Mouse (Mus musculus): ENCODE measurements around the gene Slc6a11. TPM values are rescaled to one million over a fixed set of nuclear protein-coding genes. Genes with fewer than 3 reads are reported as not detected.

Slc6a11 gene
- polyA plus RNA-seq, 1 experiment: not detected

DNA sequence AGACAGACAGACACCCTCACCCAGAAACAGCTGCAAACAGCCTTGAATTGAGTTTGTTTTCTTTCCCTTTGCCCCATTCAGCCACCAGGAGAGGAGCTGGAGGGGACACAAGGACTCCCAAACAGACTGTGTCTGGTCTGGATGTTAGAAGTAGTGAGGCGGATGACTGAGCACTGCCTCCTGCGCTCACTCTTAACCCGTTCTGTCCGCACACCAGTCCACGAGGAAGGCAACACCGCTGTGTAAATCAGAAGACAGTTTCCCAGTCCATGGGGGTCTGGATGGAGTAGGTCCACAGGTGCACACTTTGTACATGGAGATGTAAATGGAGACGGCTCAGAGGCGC, 43.0 kb downstream of the Slc6a11 start:
- TF ChIP-seq POLR2A (IDR thresholded peaks at IDR 0.05; ENCODE audit: low read depth, low read length) (no peak), CTCF (IDR thresholded peaks at IDR 0.05; ENCODE audit: borderline replicate concordance, insufficient read depth, low read length) (no peak)
- Histone ChIP-seq H3K27ac (ENCODE audit: insufficient read depth, low read length) (no peak overlapping the region), H3K4me3 (ENCODE audit: insufficient read depth, low read length) (no peak overlapping the region), H3K4me1 (ENCODE audit: control insufficient read depth, insufficient read depth, low read length) (no peaks in the 10 kb centered on the region)

DNA sequence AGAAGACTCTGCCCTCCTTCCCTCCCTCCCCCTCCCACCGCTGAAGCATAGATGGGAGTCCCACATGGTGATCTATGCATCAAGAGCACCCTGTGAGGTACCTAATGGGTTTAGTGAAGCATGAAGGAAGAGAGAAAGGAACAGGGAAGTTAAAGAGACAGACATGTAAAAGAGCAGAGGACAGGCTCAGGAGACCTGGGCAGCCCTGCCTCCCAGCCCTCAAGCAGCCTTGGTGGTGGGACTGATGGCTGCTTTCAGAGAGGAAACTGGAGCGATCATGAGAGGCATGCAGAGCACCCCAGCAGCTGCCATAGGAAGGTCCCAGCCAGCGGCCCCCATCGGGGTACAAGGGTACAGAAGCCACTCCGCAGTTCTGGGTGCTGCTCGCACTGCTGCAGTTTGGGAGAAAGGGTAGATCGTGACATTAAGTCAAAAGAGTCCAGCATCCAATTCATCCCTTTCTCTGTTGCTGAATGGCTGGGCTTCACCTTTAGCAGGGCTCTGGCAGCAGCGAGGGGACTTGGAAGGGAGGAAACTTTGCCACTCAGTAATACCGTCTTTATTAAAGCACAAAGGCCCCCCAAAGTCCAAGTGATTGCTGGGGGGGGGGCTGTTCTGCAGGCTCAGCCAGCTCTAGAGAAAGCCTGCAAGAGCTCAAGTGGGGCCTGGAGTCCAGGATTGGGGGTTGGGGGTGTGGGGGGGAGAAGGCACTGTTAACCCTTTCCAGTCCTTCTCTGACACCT, 43.5 kb downstream of the Slc6a11 start:
- Histone ChIP-seq H3K27ac (ENCODE audit: insufficient read depth, low read length) (no peak overlapping the region), H3K4me1 (ENCODE audit: control insufficient read depth, insufficient read depth, low read length) (no peaks in the 10 kb centered on the region), H3K4me3 (ENCODE audit: insufficient read depth, low read length) (no peak overlapping the region)
- TF ChIP-seq CTCF (IDR thresholded peaks at IDR 0.05; ENCODE audit: borderline replicate concordance, insufficient read depth, low read length) (no peak), POLR2A (IDR thresholded peaks at IDR 0.05; ENCODE audit: low read depth, low read length) (no peak)

DNA sequence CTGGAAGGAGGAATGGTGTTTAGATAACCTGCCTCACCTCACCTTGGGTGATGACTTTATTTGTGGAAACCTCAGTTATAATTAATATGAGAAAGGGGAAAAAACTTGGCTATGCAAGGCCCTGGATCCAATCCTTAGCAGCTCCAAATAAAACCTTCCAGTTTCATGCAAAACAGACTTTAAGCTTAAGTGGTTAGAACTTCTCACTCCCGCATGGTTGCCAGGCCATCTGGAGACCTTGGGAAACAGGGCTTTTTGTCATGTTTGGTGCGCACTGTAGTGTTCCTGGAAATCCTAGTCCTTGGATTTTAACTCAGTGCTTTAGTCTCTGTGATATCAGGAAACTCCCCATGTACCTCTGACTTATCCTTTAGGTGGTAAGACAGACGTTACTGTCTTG, 47.1 kb downstream of the Slc6a11 start:
- no peak for TF ChIP-seq POLR2A (IDR thresholded peaks at IDR 0.05; ENCODE audit: low read depth, low read length)
- no peak for TF ChIP-seq CTCF (IDR thresholded peaks at IDR 0.05; ENCODE audit: borderline replicate concordance, insufficient read depth, low read length)

DNA sequence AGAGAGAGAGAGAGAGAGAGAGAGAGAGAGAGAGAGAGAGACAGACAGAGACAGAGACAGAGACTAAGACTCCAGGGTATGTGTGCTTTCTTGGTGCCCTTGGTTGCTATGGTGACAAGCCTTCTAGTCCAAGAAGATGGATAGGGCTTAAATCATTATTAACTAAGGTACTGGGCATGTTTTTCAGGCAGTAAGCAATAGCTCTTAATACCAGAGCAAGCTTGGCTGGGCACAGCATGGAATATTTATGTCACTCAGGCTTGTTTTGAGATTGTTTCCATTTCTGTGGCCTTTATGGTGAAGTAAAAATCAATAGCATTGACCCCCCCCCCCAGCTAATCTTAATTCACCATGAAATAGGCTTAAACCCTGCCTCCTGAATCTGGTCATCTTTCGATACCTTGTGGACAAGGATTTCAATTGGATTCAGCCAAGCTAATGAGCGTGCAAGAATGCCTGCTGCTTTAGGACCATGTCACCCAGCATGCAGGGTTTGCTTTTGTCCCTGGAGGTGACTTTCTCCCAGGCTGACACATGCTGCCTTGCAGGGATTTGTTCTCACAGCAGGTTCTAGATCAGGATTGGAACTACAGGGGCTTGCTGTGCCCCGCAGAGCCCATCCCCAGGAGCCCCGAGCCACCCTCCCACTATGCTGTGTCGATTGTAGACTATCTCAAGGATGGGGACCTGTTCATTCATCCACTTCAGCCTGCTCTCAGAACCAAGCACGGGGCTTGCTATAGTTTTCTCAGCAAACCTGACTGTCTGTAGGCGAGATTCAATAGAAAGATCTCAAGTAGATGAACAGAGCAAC, 51.5 kb downstream of the Slc6a11 start:
- Histone ChIP-seq H3K4me3 (ENCODE audit: insufficient read depth, low read length) (no peak overlapping the region), H3K27ac (ENCODE audit: insufficient read depth, low read length) (no peak overlapping the region), H3K4me1 (ENCODE audit: control insufficient read depth, insufficient read depth, low read length) (no peaks in the 10 kb centered on the region)
- TF ChIP-seq CTCF (IDR thresholded peaks at IDR 0.05; ENCODE audit: borderline replicate concordance, insufficient read depth, low read length) (no peak), POLR2A (IDR thresholded peaks at IDR 0.05; ENCODE audit: low read depth, low read length) (no peak)

More for the DNA sequence above, 47.1 kb downstream of the Slc6a11 start:
- Histone ChIP-seq H3K27ac (ENCODE audit: insufficient read depth, low read length) (no peak overlapping the region), H3K4me3 (ENCODE audit: insufficient read depth, low read length) (no peak overlapping the region), H3K4me1 (ENCODE audit: control insufficient read depth, insufficient read depth, low read length) (no peaks in the 10 kb centered on the region)

DNA sequence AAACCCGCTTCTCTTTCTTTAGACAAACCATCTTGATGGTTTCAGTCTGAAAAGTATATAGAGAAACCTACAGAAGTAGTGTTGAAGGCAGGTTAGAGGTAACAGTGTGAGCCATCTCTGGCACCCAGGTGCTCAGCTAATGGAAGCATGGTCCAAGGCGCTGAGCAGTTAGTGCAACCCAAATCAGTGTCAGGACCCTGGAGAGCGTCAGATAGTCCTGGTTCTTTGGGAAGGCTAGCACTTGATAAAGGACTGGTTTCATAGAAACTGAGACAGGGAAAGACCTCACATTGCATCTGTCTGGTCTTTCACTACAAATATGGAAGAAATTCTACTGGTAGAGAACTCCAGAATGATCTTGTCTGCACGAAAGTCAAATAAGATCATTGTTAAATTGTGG, 56.1 kb downstream of the Slc6a11 start:
- TF ChIP-seq CTCF (IDR thresholded peaks at IDR 0.05; ENCODE audit: borderline replicate concordance, insufficient read depth, low read length) (no peak), POLR2A (IDR thresholded peaks at IDR 0.05; ENCODE audit: low read depth, low read length) (no peak)
- Histone ChIP-seq H3K27ac (ENCODE audit: insufficient read depth, low read length) (no peak overlapping the region), H3K4me1 (ENCODE audit: control insufficient read depth, insufficient read depth, low read length) (no peaks in the 10 kb centered on the region), H3K4me3 (ENCODE audit: insufficient read depth, low read length) (no peak overlapping the region)

DNA sequence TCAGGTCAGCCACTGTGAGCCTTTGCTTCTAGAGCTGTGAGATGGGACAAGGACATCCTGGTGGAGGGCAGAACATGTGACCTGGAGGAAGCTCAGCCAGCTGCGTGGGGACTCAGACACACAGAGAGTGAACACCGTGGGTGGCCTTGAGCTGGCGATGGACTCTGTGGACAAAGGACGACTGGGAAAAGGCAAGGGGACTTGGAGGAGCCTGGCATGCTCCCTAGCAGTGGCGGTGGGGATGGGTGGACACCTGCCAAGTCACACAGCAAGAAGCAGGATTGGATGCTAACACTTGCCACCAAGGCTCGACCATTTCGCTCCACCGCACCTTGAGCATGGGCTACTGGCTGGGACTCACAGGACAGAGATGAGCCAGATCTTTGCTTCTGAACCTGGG, 57.8 kb downstream of the Slc6a11 start:
- Histone ChIP-seq H3K4me1 (ENCODE audit: control insufficient read depth, insufficient read depth, low read length) (no peaks in the 10 kb centered on the region), H3K4me3 (ENCODE audit: insufficient read depth, low read length) (no peak overlapping the region), H3K27ac (ENCODE audit: insufficient read depth, low read length) (no peak overlapping the region)
- TF ChIP-seq POLR2A (IDR thresholded peaks at IDR 0.05; ENCODE audit: low read depth, low read length) (no peak), CTCF (IDR thresholded peaks at IDR 0.05; ENCODE audit: borderline replicate concordance, insufficient read depth, low read length) (no peak)

DNA sequence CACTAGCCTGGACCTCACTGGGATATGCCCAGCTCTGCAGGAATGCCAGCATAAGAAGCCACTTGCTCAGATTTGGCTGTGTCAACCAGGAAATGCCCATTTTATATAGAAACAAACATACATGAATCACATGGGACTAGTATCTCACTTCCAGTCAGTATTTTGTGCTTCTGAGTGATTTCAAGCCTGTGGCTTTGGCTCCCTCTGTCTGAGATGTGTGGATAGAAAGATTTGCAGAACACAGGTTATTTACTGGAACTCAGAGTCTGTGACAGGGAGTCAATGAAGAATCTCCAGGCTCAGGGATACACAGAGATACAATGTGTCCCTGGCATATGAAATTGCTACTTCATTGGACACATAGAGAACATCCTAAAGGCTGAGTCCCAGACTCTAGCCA, 65.0 kb downstream of the Slc6a11 start:
- Histone ChIP-seq H3K27ac (ENCODE audit: insufficient read depth, low read length) (no peak overlapping the region), H3K4me1 (ENCODE audit: control insufficient read depth, insufficient read depth, low read length) (no peaks in the 10 kb centered on the region), H3K4me3 (ENCODE audit: insufficient read depth, low read length) (no peak overlapping the region)
- TF ChIP-seq CTCF (IDR thresholded peaks at IDR 0.05; ENCODE audit: borderline replicate concordance, insufficient read depth, low read length) (no peak), POLR2A (IDR thresholded peaks at IDR 0.05; ENCODE audit: low read depth, low read length) (no peak)

DNA sequence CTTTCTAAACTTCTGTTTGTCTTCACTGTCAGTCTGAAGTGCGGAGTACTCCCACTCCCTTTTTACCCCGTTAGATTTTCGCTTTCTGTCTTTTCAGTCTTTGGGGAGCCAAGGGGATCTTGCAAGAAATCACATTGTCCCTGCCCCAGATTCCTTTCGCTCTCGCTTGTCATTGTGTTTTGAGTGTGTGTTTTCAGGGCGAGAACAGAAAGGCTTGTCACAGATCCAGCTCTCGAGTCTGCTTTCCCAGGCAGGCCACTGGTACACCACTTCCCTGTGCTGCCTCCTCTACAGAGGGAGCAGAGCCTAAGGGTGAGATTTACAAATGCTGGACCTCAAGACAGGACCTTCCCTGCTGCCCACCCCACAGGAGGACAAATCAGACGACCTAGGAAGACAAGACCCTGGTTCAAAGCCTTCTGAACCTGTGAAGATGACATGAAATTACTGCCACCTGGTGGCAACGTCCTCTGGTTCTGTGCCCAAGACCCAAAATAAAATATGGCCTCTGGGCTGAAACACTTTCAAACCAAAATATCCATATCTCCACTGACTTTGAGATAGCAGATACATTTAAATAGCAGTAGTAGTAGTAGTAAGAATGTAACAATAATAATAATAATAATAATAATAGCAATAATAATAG, 68.3 kb downstream of the Slc6a11 start:
- no peak overlapping the region for H3K27ac ChIP-seq (ENCODE audit: insufficient read depth, low read length)
- TF ChIP-seq POLR2A (IDR thresholded peaks at IDR 0.05; ENCODE audit: low read depth, low read length) (no peak), CTCF (IDR thresholded peaks at IDR 0.05; ENCODE audit: borderline replicate concordance, insufficient read depth, low read length) (no peak)
- H3K4me1 ChIP-seq (ENCODE audit: control insufficient read depth, insufficient read depth, low read length): no peaks in the 10 kb centered on the region
- H3K4me3 ChIP-seq (ENCODE audit: insufficient read depth, low read length): no peak overlapping the region

DNA sequence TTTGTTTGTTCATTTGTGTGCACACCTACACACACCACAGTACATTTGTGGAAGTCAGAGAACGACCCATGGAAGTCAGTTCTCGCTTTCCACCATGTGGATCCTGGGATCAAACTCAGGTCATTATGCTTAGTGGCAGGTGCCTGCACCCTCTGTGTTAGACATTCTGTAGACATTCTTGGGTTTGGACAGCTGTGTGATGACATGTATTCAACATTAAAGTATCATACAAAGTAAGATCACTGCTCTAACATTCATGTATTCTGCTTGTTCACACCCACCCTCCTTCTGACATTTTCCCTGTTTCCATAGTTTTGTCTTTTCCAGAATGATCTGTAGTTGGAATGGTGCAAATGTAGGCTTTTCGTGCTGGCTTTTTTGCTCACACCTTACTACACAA, 73.5 kb downstream of the Slc6a11 start:
- Histone ChIP-seq H3K4me1 (ENCODE audit: control insufficient read depth, insufficient read depth, low read length) (no peaks in the 10 kb centered on the region), H3K4me3 (ENCODE audit: insufficient read depth, low read length) (no peak overlapping the region), H3K27ac (ENCODE audit: insufficient read depth, low read length) (no peak overlapping the region)
- TF ChIP-seq CTCF (IDR thresholded peaks at IDR 0.05; ENCODE audit: borderline replicate concordance, insufficient read depth, low read length) (no peak), POLR2A (IDR thresholded peaks at IDR 0.05; ENCODE audit: low read depth, low read length) (no peak)

DNA sequence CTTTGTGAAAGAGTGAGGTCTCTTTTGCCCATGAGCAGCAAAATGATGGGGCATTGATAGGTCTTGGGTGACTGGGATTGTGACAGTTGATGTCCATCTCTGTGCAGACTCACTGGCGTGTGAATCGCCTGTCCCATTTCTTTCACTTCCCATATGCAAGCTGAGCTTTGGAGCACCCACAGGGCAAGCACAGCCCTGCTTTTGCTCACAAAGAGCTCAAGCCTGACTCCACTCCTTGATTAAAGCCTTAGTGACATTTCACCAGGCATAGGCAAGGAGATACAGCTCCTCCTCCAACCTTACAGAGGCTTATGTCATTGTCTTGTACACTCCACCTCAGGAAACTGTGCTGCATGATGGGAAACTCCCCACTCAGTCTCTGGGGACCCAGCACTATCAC, 77.3 kb downstream of the Slc6a11 start:
- no peak for TF ChIP-seq CTCF (IDR thresholded peaks at IDR 0.05; ENCODE audit: borderline replicate concordance, insufficient read depth, low read length)
- TF ChIP-seq POLR2A (IDR thresholded peaks at IDR 0.05; ENCODE audit: low read depth, low read length): no peak
- Histone ChIP-seq H3K27ac (ENCODE audit: insufficient read depth, low read length) (no peak overlapping the region), H3K4me1 (ENCODE audit: control insufficient read depth, insufficient read depth, low read length) (no peaks in the 10 kb centered on the region), H3K4me3 (ENCODE audit: insufficient read depth, low read length) (no peak overlapping the region)

All from embryonic fibroblast, embryonic 13.5 days (primary cell).